Mouse (Mus musculus): ENCODE results near the gene Schip1. TPM values are rescaled to one million over a fixed set of nuclear protein-coding genes. Genes with fewer than 3 reads are reported as not detected.

The Schip1 gene
- polyA plus RNA-seq, 1 experiment from 2014 or later: 152 TPM

- ATAC-seq (ENCODE audit: low FRiP score, low TSS enrichment) (no peak), DNase-seq (peak; percentile 8)
- Histone ChIP-seq H3K27ac (replicated peaks; ENCODE audit: low read depth, low read length) (no peak overlapping the region), H3K4me1 (ENCODE audit: control insufficient read depth, insufficient read depth, low read length) (no peaks in the 10 kb centered on the region), H3K9me3 (ENCODE audit: control insufficient read depth, low read length) (no peaks in the 10 kb centered on the region), H3K27me3 (ENCODE audit: control insufficient read depth, insufficient read depth, low read length) (no peaks in the 10 kb centered on the region), H3K9ac (replicated peaks; ENCODE audit: low read length) (no peak overlapping the region), H3K36me3 (ENCODE audit: control insufficient read depth, insufficient read depth, low read length) (no peaks in the 10 kb centered on the region), H3K4me2 (ENCODE audit: low read length) (no peak overlapping the region), H3K4me3 (replicated peaks; ENCODE audit: low read depth, low read length) (no peak overlapping the region)
- WGBS: 34% methylated on average over 7 of the region's 7 CpGs
Measured at GRCm38 (mm10) chr3:68434435-68434834, 369.8 kb downstream of the Schip1 start.

GRCm38 (mm10) chr3:68434897-68435296 is 370.3 kb downstream of the Schip1 start:
- no peak overlapping the region for H3K9ac ChIP-seq (replicated peaks; ENCODE audit: low read length)
- H3K4me1 ChIP-seq (ENCODE audit: control insufficient read depth, insufficient read depth, low read length): no peaks in the 10 kb centered on the region
- no peaks in the 10 kb centered on the region for H3K36me3 ChIP-seq (ENCODE audit: control insufficient read depth, insufficient read depth, low read length)
- no peaks in the 10 kb centered on the region for H3K9me3 ChIP-seq (ENCODE audit: control insufficient read depth, low read length)
- 87% methylated on average over 2 of the region's 2 CpGs for WGBS
- no peak overlapping the region for H3K4me3 ChIP-seq (replicated peaks; ENCODE audit: low read depth, low read length)
- no peak overlapping the region for H3K4me2 ChIP-seq (ENCODE audit: low read length)
- no peak overlapping the region for H3K27ac ChIP-seq (replicated peaks; ENCODE audit: low read depth, low read length)
- DNase-seq: no peak
- H3K27me3 ChIP-seq (ENCODE audit: control insufficient read depth, insufficient read depth, low read length): no peaks in the 10 kb centered on the region
- ATAC-seq (ENCODE audit: low FRiP score, low TSS enrichment): no peak

DNA sequence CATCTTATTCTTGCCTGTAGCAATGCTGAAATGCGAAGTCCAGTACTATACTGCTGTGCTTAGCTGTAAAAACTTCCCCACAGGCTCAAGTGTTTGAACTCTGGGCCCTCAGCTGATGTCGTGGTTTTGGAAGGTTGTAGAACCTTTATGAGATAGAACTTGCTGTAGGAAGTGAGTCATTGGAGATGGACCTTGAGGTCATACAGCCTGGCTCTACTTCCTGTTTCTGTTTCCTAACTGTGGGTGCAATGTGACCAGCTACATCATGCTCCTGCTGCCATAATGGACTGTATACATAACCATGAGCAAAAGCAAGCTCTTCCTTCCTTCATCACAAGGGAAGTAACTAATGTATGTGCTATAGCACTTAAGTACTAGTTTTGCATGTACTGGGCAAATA is 383.9 kb downstream of the Schip1 start:
- no peak overlapping the region for H3K9ac ChIP-seq (replicated peaks; ENCODE audit: low read length)
- no peak for DNase-seq
- no peaks in the 10 kb centered on the region for H3K9me3 ChIP-seq (ENCODE audit: control insufficient read depth, low read length)
- H3K27ac ChIP-seq (replicated peaks; ENCODE audit: low read depth, low read length): no peak overlapping the region
- no peaks in the 10 kb centered on the region for H3K27me3 ChIP-seq (ENCODE audit: control insufficient read depth, insufficient read depth, low read length)
- H3K4me1 ChIP-seq (ENCODE audit: control insufficient read depth, insufficient read depth, low read length): no peaks in the 10 kb centered on the region
- no peaks in the 10 kb centered on the region for H3K36me3 ChIP-seq (ENCODE audit: control insufficient read depth, insufficient read depth, low read length)
- no peak for ATAC-seq (ENCODE audit: low FRiP score, low TSS enrichment)
- WGBS: 87% methylated on average over 2 of the region's 2 CpGs
- no peak overlapping the region for H3K4me2 ChIP-seq (ENCODE audit: low read length)
- H3K4me3 ChIP-seq (replicated peaks; ENCODE audit: low read depth, low read length): no peak overlapping the region

DNA sequence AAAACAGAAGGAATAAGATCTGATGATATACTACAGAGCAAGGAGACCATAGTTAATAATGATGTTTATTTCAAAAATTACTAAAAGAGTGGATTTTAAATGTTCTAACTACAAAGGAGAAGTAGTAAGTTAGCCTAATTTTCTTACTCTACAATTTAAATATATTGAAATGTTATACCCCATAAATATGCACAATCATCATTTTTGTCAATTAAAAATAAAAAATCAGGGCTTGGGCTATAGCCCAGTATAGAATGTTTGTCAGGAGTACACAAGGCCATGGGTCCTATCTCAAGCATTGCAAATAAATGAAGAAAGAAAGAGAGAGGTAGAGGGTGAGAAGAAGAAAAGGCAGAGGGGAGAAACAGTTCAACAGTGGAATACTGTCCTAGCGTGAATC is 387.0 kb downstream of the Schip1 start:
- H3K9me3 ChIP-seq (ENCODE audit: control insufficient read depth, low read length): no peaks in the 10 kb centered on the region
- H3K27me3 ChIP-seq (ENCODE audit: control insufficient read depth, insufficient read depth, low read length): no peaks in the 10 kb centered on the region
- no peaks in the 10 kb centered on the region for H3K36me3 ChIP-seq (ENCODE audit: control insufficient read depth, insufficient read depth, low read length)
- no peak overlapping the region for H3K27ac ChIP-seq (replicated peaks; ENCODE audit: low read depth, low read length)
- WGBS: 95% methylated on average over 1 of the region's 1 CpGs
- no peak overlapping the region for H3K4me2 ChIP-seq (ENCODE audit: low read length)
- ATAC-seq (ENCODE audit: low FRiP score, low TSS enrichment): no peak
- H3K9ac ChIP-seq (replicated peaks; ENCODE audit: low read length): no peak overlapping the region
- no peak overlapping the region for H3K4me3 ChIP-seq (replicated peaks; ENCODE audit: low read depth, low read length)
- DNase-seq: no peak
- no peaks in the 10 kb centered on the region for H3K4me1 ChIP-seq (ENCODE audit: control insufficient read depth, insufficient read depth, low read length)

GRCm38 (mm10) chr3:68453266-68453665 is 388.7 kb downstream of the Schip1 start:
- H3K4me1 ChIP-seq (ENCODE audit: control insufficient read depth, insufficient read depth, low read length): no peaks in the 10 kb centered on the region
- no peak for ATAC-seq (ENCODE audit: low FRiP score, low TSS enrichment)

GRCm38 (mm10) chr3:68453719-68454455 is 389.3 kb downstream of the Schip1 start:
- DNase-seq (no peak), ATAC-seq (ENCODE audit: low FRiP score, low TSS enrichment) (no peak)
- Histone ChIP-seq H3K27ac (replicated peaks; ENCODE audit: low read depth, low read length) (no peak overlapping the region), H3K27me3 (ENCODE audit: control insufficient read depth, insufficient read depth, low read length) (no peaks in the 10 kb centered on the region), H3K4me3 (replicated peaks; ENCODE audit: low read depth, low read length) (no peak overlapping the region), H3K36me3 (ENCODE audit: control insufficient read depth, insufficient read depth, low read length) (no peaks in the 10 kb centered on the region), H3K4me1 (ENCODE audit: control insufficient read depth, insufficient read depth, low read length) (no peaks in the 10 kb centered on the region), H3K9ac (replicated peaks; ENCODE audit: low read length) (no peak overlapping the region), H3K4me2 (ENCODE audit: low read length) (no peak overlapping the region), H3K9me3 (ENCODE audit: control insufficient read depth, low read length) (no peaks in the 10 kb centered on the region)
- WGBS: 71% methylated on average over 10 of the region's 10 CpGs

More at GRCm38 (mm10) chr3:68453266-68453665, 388.7 kb downstream of the Schip1 start:
- Histone ChIP-seq H3K36me3 (ENCODE audit: control insufficient read depth, insufficient read depth, low read length) (no peaks in the 10 kb centered on the region), H3K4me3 (replicated peaks; ENCODE audit: low read depth, low read length) (no peak overlapping the region), H3K27ac (replicated peaks; ENCODE audit: low read depth, low read length) (no peak overlapping the region), H3K9me3 (ENCODE audit: control insufficient read depth, low read length) (no peaks in the 10 kb centered on the region), H3K27me3 (ENCODE audit: control insufficient read depth, insufficient read depth, low read length) (no peaks in the 10 kb centered on the region), H3K4me2 (ENCODE audit: low read length) (no peak overlapping the region), H3K9ac (replicated peaks; ENCODE audit: low read length) (no peak overlapping the region)
- DNase-seq: no peak
- WGBS: 46% methylated on average over 5 of the region's 5 CpGs

- ATAC-seq (ENCODE audit: low FRiP score, low TSS enrichment): no peak
- peaks cover 6% of the 10 kb centered on the region; the same call in 1 of the 2 replicates for H3K4me1 ChIP-seq (ENCODE audit: control insufficient read depth, insufficient read depth, low read length)
- no peaks in the 10 kb centered on the region for H3K27me3 ChIP-seq (ENCODE audit: control insufficient read depth, insufficient read depth, low read length)
- H3K4me2 ChIP-seq (ENCODE audit: low read length): no peak overlapping the region
- 28% methylated on average over 5 of the region's 5 CpGs for WGBS
- no peak overlapping the region for H3K4me3 ChIP-seq (replicated peaks; ENCODE audit: low read depth, low read length)
- H3K9me3 ChIP-seq (ENCODE audit: control insufficient read depth, low read length): no peaks in the 10 kb centered on the region
- H3K27ac ChIP-seq (replicated peaks; ENCODE audit: low read depth, low read length): no peak overlapping the region
- H3K9ac ChIP-seq (replicated peaks; ENCODE audit: low read length): no peak overlapping the region
- no peak for DNase-seq
- no peaks in the 10 kb centered on the region for H3K36me3 ChIP-seq (ENCODE audit: control insufficient read depth, insufficient read depth, low read length)
Measured at GRCm38 (mm10) chr3:68466643-68467042, 402.0 kb downstream of the Schip1 start.

GRCm38 (mm10) chr3:68467941-68468687 is 403.5 kb downstream of the Schip1 start:
- H3K36me3 ChIP-seq (ENCODE audit: control insufficient read depth, insufficient read depth, low read length): no peaks in the 10 kb centered on the region
- H3K9ac ChIP-seq (replicated peaks; ENCODE audit: low read length): no peak overlapping the region
- H3K4me2 ChIP-seq (ENCODE audit: low read length): peak overlapping the region; percentile 36
- no peaks in the 10 kb centered on the region for H3K27me3 ChIP-seq (ENCODE audit: control insufficient read depth, insufficient read depth, low read length)
- H3K27ac ChIP-seq (replicated peaks; ENCODE audit: low read depth, low read length): no peak overlapping the region
- H3K4me1 ChIP-seq (ENCODE audit: control insufficient read depth, insufficient read depth, low read length): peaks cover 6% of the 10 kb centered on the region; the same call in 1 of the 2 replicates
- no peak overlapping the region for H3K4me3 ChIP-seq (replicated peaks; ENCODE audit: low read depth, low read length)
- H3K9me3 ChIP-seq (ENCODE audit: control insufficient read depth, low read length): no peaks in the 10 kb centered on the region
- ATAC-seq (ENCODE audit: low FRiP score, low TSS enrichment): no peak
- WGBS: 5% methylated on average over 10 of the region's 10 CpGs
- peak; percentile 23 for DNase-seq

DNA sequence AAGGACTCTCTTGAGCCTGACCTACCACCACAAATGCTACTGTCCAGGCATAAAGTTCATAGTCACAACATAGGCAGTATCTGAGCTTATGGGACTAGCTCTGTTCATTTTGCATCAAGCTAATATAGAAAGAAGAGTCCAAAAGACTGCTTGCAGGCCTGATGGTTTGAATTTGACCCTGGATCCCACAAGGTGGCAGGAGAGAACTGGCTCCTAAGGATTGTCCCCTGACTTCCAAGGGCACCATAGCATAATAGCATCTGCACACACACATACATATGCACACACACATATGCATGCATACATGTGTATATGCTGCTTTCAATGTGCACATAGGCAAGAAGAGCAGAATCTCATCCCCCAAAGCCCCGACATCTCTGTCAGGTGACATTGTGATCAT is 405.0 kb downstream of the Schip1 start:
- Histone ChIP-seq H3K4me1 (ENCODE audit: control insufficient read depth, insufficient read depth, low read length) (peaks cover 6% of the 10 kb centered on the region; the same call in 1 of the 2 replicates), H3K4me3 (replicated peaks; ENCODE audit: low read depth, low read length) (no peak overlapping the region), H3K27ac (replicated peaks; ENCODE audit: low read depth, low read length) (no peak overlapping the region), H3K9ac (replicated peaks; ENCODE audit: low read length) (no peak overlapping the region), H3K27me3 (ENCODE audit: control insufficient read depth, insufficient read depth, low read length) (no peaks in the 10 kb centered on the region), H3K4me2 (ENCODE audit: low read length) (no peak overlapping the region), H3K36me3 (ENCODE audit: control insufficient read depth, insufficient read depth, low read length) (no peaks in the 10 kb centered on the region), H3K9me3 (ENCODE audit: control insufficient read depth, low read length) (no peaks in the 10 kb centered on the region)
- no peak for DNase-seq
- no peak for ATAC-seq (ENCODE audit: low FRiP score, low TSS enrichment)
- WGBS: 73% methylated on average over 1 of the region's 1 CpGs
